Mouse (Mus musculus) liver, embryonic 14.5 days (tissue): ENCODE data around the gene Stag1.

ENCODE experiments used
- CTCF ChIP-seq: IDR thresholded peaks from 2 replicates; pipeline ENCODE4 v1.5.1; 2016; ENCODE audit warnings: antibody characterized with exemption, low read depth, control low read depth
- EP300 ChIP-seq: IDR thresholded peaks from 2 replicates; pipeline ENCODE4 v1.6.1; 2016; ENCODE audit warnings: antibody characterized with exemption, low read depth

DNA sequence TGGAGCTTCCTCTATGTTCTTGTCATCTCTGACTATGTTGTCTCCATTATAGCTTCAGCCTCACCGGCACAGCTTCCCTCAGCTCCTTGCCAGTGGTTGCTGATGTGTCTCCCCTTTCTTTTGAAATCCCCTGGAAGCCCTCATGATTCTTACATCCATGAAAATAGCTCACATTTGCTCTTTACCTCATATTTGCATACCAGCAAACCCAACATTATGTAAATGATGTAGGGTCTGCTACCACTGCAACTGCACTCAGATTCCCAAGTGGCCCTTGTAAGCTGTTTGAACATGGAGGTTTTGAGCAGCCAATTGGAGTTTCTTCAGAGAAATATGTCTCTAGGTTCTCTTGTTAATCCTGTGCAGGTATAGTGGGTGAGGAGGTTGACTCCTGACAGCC lies 110.0 kb downstream of the Stag1 start:
- no peak for TF ChIP-seq EP300
- TF ChIP-seq CTCF, result no peak
